Mouse (Mus musculus) skeletal muscle tissue, adult 2 months (tissue): ENCODE data around the gene Pax5.

Experiments
- DNase-seq: peaks from one replicate; pipeline ENCODE4 v3.0.0-alpha.2; 2012; ENCODE audit warnings: low read depth, low spot score

Gene Pax5

GRCm38 (mm10) chr4:44600875-44601274 lies 109.4 kb downstream of the Pax5 start:
- no peak for DNase-seq

- no peak for DNase-seq
Measured at GRCm38 (mm10) chr4:44597965-44598364, 112.3 kb downstream of the Pax5 start.

DNA sequence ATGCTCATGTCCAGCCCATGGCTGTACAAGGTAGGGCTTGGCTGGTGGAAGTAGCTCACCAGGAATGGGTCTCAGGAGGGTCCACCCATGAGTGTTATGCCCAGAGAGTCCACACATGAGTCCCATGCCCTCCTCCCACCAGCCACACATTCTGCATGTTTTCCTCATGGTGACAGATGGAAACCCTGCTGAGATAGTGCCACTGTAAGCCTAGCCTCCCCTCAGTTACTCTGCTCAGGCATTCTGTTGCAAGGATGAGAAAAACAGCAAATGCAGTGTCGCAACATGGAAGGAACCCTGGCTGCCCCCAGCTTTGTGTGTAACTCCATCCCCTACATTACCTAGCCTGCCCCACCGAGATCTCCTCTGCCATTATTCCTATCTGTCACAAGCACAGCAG lies 117.2 kb downstream of the Pax5 start:
- DNase-seq: no peak

DNA sequence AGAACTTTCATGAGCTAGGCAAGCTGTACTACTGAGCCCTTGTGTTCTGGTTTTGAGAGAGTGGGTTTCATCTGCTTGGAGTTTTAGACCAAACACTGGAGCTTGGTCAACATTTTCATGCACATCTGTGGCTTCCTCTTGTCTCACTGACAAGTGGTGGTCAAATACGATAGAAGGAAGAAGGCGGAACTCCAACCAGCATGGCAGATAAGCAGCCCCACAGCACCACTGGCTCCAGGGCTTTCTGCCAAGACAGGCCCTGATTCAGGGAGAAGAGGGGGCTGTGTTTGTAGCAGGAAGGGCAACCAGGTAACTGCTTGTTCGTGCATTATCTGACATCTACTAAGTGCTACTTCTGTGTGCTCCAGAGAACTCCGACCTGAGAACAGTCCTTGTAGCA lies 127.6 kb downstream of the Pax5 start:
- DNase-seq: no peak

DNA sequence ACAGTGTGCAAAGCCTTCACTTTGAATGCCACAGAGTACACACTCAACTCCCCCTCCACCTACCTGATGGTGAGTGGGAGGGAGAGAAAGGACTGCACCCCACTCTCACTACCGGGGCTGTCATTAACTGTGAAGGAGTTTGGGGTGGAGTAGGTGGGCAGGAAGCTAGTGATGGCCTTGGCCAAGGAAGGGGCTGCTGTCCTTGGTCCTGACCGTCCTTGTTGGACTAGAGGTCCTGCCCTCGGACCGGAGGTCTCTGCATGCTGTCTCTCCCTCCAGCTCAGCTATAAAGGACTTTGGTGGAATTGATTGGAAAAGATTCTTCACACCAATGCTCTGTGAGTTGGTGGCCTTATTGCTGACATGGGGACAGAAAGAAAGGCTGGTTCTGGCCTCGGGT lies 131.7 kb downstream of the Pax5 start:
- DNase-seq: no peak

- DNase-seq: no peak
Measured at GRCm38 (mm10) chr4:44577293-44577692, 133.0 kb downstream of the Pax5 start.

DNA sequence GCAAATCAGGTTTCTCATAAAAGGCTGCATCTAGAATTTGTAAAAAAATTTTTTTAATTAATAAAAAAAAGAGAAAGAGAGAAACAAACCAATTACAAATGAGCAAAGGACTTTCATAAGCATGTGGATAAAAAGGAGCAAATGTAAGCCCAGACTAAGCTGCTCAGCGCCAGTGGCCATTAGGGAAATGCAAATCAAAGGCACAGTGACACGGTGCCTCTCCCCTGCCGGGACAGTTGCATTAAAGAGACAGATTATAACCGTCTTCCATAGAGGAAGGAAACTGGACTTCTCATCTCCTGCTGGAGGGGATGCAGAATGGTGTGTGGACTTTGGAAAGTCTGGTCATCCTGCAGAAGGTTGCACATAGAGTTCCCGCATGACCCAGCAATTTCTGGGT lies 133.5 kb downstream of the Pax5 start:
- DNase-seq: no peak

DNA sequence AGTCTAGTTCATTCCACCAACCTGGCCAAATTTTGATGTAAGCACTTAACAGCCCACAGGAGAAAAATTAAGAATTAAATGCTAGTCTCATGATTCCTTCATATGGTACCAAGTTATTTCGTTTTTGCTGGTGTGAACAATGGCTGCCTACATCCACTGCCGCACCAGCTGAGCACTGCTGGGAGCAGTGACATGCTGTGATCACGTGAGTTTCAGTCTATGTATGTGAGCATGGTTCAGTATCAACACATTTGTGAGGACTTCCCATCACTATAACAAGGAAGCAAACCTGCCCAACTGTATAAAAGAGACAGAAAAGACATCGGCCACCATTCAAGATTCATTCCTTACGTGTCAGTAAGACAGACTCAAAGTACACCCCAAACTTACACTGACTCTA lies 137.3 kb downstream of the Pax5 start:
- no peak for DNase-seq

DNA sequence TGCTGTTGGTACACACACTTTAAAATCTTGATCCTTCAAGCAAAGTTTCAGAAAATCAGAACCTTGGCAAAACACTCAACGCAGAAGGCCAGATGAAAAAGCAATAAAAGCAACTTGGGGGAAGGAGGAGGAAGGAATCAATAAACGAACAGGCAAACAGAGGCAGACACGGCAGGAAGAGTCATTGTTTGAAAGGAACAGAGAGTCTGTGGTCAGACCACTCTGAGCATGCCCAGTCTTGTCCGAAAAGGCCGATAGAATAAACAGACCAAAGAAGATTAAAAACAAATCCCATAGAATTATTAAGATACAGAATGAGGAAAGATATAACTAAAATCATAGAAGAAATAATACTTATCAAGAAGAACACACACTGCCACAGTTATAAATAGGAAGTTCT lies 137.9 kb downstream of the Pax5 start:
- DNase-seq: no peak

GRCm38 (mm10) chr4:44569138-44569537 lies 141.1 kb downstream of the Pax5 start:
- DNase-seq: no peak

- no peak for DNase-seq
Measured at GRCm38 (mm10) chr4:44568666-44569065, 141.6 kb downstream of the Pax5 start.

- no peak for DNase-seq
Measured at GRCm38 (mm10) chr4:44566401-44566800, 143.9 kb downstream of the Pax5 start.

- no peak for DNase-seq
Measured at GRCm38 (mm10) chr4:44565126-44566082, 144.9 kb downstream of the Pax5 start.

- DNase-seq: peak; percentile 13
Measured at GRCm38 (mm10) chr4:44564602-44565001, 145.7 kb downstream of the Pax5 start.

GRCm38 (mm10) chr4:44560956-44561355 lies 149.3 kb downstream of the Pax5 start:
- no peak for DNase-seq

DNA sequence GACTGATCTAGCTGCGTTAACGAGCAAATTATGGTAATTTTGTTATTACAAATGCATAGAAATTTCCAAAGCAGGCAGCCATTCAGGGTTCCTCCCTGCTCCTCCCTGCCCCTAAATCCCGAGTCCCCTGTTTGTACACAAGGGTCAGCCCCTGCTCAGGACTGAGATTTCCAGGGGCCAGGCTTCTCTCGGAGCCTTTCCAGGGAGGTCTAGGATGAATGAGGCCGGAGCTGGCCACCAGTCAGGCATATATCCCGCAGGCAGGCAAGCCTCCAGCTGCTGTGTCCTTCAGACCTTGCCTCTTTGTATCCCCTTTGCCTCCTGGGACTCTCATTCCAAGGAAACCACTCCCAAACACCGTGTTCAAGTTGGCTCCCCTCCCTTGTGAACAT lies 151.7 kb downstream of the Pax5 start:
- no peak for DNase-seq

GRCm38 (mm10) chr4:44557815-44558563 lies 152.3 kb downstream of the Pax5 start:
- no peak for DNase-seq

GRCm38 (mm10) chr4:44556586-44557281 lies 153.6 kb downstream of the Pax5 start:
- DNase-seq: no peak

DNA sequence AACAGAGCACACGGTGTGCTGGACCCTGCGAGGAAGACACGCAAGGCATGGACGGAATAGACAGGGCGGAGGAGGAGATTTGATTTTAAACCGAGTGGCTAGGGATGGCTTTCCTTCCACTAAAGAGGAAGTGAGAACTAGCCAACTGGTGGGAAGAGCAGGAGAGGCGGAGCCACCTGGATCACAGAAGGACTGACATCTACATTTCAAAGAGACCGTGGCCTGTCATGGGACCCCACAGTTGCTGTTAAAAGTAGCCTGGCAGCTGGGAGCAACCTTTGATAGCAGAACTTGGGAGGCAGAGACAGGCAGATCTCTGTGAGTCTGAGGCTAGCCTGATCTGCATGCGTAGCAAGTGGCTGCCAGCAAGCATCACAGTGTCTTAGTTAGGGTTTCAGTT lies 154.7 kb downstream of the Pax5 start:
- no peak for DNase-seq

DNA sequence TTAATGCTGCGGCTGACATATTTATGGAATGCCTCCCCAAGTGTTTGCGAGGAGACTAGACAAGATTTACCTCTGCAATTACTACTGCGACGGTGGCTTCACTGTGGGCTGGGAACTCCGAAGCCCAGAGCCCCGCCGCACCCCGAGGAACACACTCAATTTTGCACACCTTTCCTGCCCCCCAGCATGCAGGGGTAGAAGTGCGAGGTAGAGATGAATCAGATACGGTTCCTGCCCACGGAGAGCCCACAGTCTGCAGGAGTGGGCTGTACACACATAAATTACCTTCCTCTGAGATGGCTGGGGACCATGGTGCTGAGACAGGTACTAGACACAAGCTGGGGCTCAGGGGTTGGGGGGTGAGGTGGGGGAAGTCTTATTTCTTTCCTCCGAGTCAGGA lies 158.8 kb downstream of the Pax5 start:
- DNase-seq: no peak

GRCm38 (mm10) chr4:44549029-44549428 lies 161.3 kb downstream of the Pax5 start:
- no peak for DNase-seq

DNA sequence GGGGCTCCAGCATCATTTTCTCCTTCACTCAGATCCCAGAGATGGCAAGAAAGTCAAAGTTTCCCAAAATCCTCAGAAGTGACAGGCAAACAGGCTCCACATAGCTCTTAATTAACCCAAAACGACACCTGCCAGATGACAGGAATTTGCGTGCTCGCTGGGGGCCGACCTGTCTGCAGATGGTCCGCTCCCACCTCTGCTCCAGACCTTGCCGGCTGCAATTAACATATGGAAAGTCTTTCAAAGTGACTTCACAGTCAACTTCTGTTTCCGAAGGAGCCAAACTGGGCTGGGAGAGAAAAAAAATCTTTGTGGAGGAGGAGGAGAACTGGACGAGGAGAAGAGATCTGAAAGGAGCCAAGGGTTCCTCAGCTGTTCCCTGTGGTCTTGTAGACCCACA lies 164.6 kb downstream of the Pax5 start:
- no peak for DNase-seq
